Mouse (Mus musculus) heart, embryonic 12.5 days (tissue): ENCODE measurements at regions not wholly inside any gene's neighbourhood (a gene's known extent, or its start where the extent isn't known, plus 50 kb on each side); places are given as distances from the start of the nearest gene placed in this dataset.

Experiments
- ATAC-seq: fragments of 200-750 bp; cut with Nextera tagmentation; 2 replicates; pipeline ENCODE4 v1.8.0; 2017; ENCODE audit warnings: moderate TSS enrichment, moderate library complexity; ENCODE audit not compliant: insufficient number of reproducible peaks, low FRiP score
- H3K27ac ChIP-seq: fragments of 300-500 bp; sonication (generic); 2 replicates; pipeline ENCODE4 v1.5.1; 2016; ENCODE audit warnings: mild to moderate bottlenecking, moderate library complexity; ENCODE audit not compliant: poor library complexity, severe bottlenecking
- H3K27me3 ChIP-seq: fragments of 300-500 bp; sonication (generic); replicated peaks from 2 replicates; pipeline ENCODE4 v1.6.1; 2016; ENCODE audit warnings: mild to moderate bottlenecking, moderate library complexity
- H3K36me3 ChIP-seq: fragments of 300-500 bp; sonication (generic); 2 replicates; pipeline ENCODE4 v1.6.1; 2016; ENCODE audit warnings: mild to moderate bottlenecking, moderate library complexity
- H3K4me1 ChIP-seq: fragments of 300-500 bp; sonication (generic); replicated peaks from 2 replicates; pipeline ENCODE4 v1.6.1; 2016; ENCODE audit warnings: mild to moderate bottlenecking
- H3K4me2 ChIP-seq: fragments of 300-500 bp; sonication (generic); 2 replicates; pipeline ENCODE4 v1.6.1; 2016; ENCODE audit warnings: mild to moderate bottlenecking, moderate library complexity
- H3K4me3 ChIP-seq: fragments of 300-500 bp; sonication (generic); 2 replicates; pipeline ENCODE4 v1.5.1; 2016; ENCODE audit warnings: mild to moderate bottlenecking
- H3K9ac ChIP-seq: fragments of 300-500 bp; sonication (generic); 2 replicates; pipeline ENCODE4 v1.6.1; 2016; ENCODE audit warnings: mild to moderate bottlenecking, moderate library complexity
- H3K9me3 ChIP-seq: fragments of 300-500 bp; sonication (generic); replicated peaks from 2 replicates; pipeline ENCODE4 v1.6.1; 2016; ENCODE audit warnings: mild to moderate bottlenecking, moderate library complexity
- whole genome bisulfite sequencing: fragments of 180-500 bp; shearing (Covaris S2); methylation state at CpG from one replicate; pipeline ENCODE4 v1.1.7; 2016; 5-methylcytosine and 5-hydroxymethylcytosine counted together

GRCm38 (mm10) chr2:101206637-101207036 lies 417.9 kb upstream of the Rag2 start:
- no peaks in the 10 kb centered on the region for H3K36me3 ChIP-seq
- ATAC-seq = peak; percentile 73; the same call in 1 of the 2 replicates
- H3K4me3 ChIP-seq = no peak overlapping the region
- no peak overlapping the region for H3K4me2 ChIP-seq
- 44% methylated on average over 3 of the region's 3 CpGs for WGBS
- H3K4me1 ChIP-seq = peaks cover 5% of the 10 kb centered on the region
- H3K9me3 ChIP-seq = no peaks in the 10 kb centered on the region
- no peaks in the 10 kb centered on the region for H3K27me3 ChIP-seq
- no peak overlapping the region for H3K9ac ChIP-seq
- H3K27ac ChIP-seq = no peak overlapping the region

- no peak for ATAC-seq
- 85% methylated on average over 4 of the region's 4 CpGs for WGBS
- Histone ChIP-seq H3K27ac (no peak overlapping the region), H3K9me3 (no peaks in the 10 kb centered on the region), H3K9ac (no peak overlapping the region), H3K4me2 (no peak overlapping the region), H3K4me1 (peaks cover 5% of the 10 kb centered on the region), H3K27me3 (no peaks in the 10 kb centered on the region), H3K4me3 (no peak overlapping the region), H3K36me3 (no peaks in the 10 kb centered on the region)
These were observed 415.4 kb upstream of the Rag2 start for GRCm38 (mm10) chr2:101209136-101209535.

- ATAC-seq = 0 out of 2 replicates have a peak, but pooled peaks have one; percentile 51
These were observed 403.8 kb upstream of the Rag2 start for GRCm38 (mm10) chr2:101220759-101221158.

DNA sequence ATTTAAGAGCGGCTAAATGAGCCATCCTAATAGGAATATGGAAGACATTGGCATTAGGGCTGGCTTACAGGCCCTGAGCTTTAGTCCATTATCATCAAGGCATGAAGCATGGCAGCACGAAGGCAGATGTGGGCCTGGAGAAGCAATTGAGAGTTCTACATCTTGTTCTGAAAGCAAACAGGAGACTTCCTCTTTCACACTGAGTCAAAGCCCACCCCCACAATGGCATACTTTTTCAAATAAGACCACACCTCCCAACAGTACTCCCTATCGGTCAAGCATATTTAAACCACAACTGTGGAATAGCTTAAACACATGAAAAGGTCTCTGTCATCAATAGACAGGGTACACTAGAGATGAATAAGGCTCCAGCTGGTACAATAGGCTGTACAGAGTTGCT lies 381.5 kb upstream of the Rag2 start:
- 0 out of 2 replicates have a peak, but pooled peaks cover 5% of the 10 kb centered on the region for H3K4me1 ChIP-seq

More at GRCm38 (mm10) chr2:101220759-101221158, 403.8 kb upstream of the Rag2 start:
- Histone ChIP-seq H3K27ac (no peak overlapping the region), H3K4me2 (no peak overlapping the region), H3K27me3 (no peaks in the 10 kb centered on the region), H3K9ac (no peak overlapping the region), H3K9me3 (no peaks in the 10 kb centered on the region), H3K4me1 (no peaks in the 10 kb centered on the region), H3K36me3 (no peaks in the 10 kb centered on the region), H3K4me3 (no peak overlapping the region)

GRCm38 (mm10) chr2:101247133-101247532 lies 377.4 kb upstream of the Rag2 start:
- ATAC-seq = no peak
- no peaks in the 10 kb centered on the region for H3K9me3 ChIP-seq
- no peak overlapping the region for H3K9ac ChIP-seq
- H3K4me1 ChIP-seq = 0 out of 2 replicates have a peak, but pooled peaks cover 5% of the 10 kb centered on the region
- no peaks in the 10 kb centered on the region for H3K27me3 ChIP-seq
- 10% methylated on average over 2 of the region's 2 CpGs for WGBS
- H3K4me3 ChIP-seq = no peak overlapping the region
- no peak overlapping the region for H3K27ac ChIP-seq
- H3K4me2 ChIP-seq = no peak overlapping the region
- H3K36me3 ChIP-seq = no peaks in the 10 kb centered on the region

More for the DNA sequence above, 381.5 kb upstream of the Rag2 start:
- no peaks in the 10 kb centered on the region for H3K27me3 ChIP-seq
- no peak overlapping the region for H3K27ac ChIP-seq
- no peaks in the 10 kb centered on the region for H3K36me3 ChIP-seq
- no peaks in the 10 kb centered on the region for H3K9me3 ChIP-seq
- ATAC-seq = no peak
- H3K4me3 ChIP-seq = no peak overlapping the region
- no peak overlapping the region for H3K9ac ChIP-seq
- 87% methylated on average over 3 of the region's 3 CpGs for WGBS
- H3K4me2 ChIP-seq = no peak overlapping the region

DNA sequence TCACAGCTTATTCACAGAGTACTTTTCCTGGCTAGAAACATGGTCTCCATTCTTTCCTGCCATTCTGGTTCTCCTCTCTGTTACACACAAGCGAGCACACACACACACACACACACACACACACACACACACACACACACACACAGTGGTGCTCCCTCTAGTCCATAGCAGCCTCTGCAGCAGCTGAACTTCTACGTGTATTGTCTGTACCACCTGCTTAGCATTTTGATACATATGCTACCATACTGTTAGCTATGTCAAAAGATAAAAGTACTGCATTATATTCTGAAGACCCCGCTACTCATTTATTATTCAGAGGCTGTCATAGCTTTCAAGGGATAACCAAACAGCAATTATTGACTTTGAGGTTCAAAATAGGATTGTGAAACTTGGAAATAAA lies 372.3 kb upstream of the Rag2 start:
- WGBS = 86% methylated on average over 3 of the region's 3 CpGs
- Histone ChIP-seq H3K27ac (no peak overlapping the region), H3K4me3 (no peak overlapping the region), H3K27me3 (no peaks in the 10 kb centered on the region), H3K4me1 (0 out of 2 replicates have a peak, but pooled peaks cover 2% of the 10 kb centered on the region), H3K9ac (no peak overlapping the region), H3K36me3 (no peaks in the 10 kb centered on the region), H3K9me3 (no peaks in the 10 kb centered on the region), H3K4me2 (no peak overlapping the region)
- no peak for ATAC-seq

DNA sequence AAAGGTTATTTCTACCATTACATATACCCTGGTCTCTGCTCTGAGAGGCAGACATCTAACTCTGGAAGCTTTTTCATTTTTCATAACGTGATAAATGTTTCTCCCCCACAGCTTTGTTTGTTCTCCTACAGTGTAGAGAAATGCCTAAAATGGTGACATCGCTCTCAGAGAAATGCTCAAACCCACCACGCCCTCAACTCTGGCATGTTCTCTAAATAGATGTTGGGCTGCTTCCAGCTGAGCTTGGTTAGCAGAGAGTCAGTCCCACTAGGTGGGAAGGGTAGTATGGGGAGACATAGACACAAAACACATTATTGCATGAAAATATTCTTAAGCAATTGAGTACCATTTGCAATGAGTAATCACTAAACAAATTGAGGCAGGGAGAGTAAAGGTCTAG lies 368.1 kb upstream of the Rag2 start:
- no peaks in the 10 kb centered on the region for H3K9me3 ChIP-seq
- H3K36me3 ChIP-seq = no peaks in the 10 kb centered on the region
- H3K4me2 ChIP-seq = no peak overlapping the region
- no peak overlapping the region for H3K27ac ChIP-seq
- 52% methylated on average over 3 of the region's 3 CpGs for WGBS
- H3K9ac ChIP-seq = no peak overlapping the region
- H3K27me3 ChIP-seq = no peaks in the 10 kb centered on the region
- no peak for ATAC-seq
- H3K4me1 ChIP-seq = no peaks in the 10 kb centered on the region
- no peak overlapping the region for H3K4me3 ChIP-seq

- WGBS = 71% methylated on average over 4 of the region's 4 CpGs
- Histone ChIP-seq H3K4me2 (no peak overlapping the region), H3K4me3 (no peak overlapping the region), H3K9me3 (no peaks in the 10 kb centered on the region), H3K27me3 (no peaks in the 10 kb centered on the region), H3K9ac (no peak overlapping the region), H3K36me3 (no peaks in the 10 kb centered on the region), H3K27ac (no peak overlapping the region), H3K4me1 (no peaks in the 10 kb centered on the region)
- ATAC-seq = no peak
These were observed 360.6 kb upstream of the Rag2 start for GRCm38 (mm10) chr2:101263934-101264333.

DNA sequence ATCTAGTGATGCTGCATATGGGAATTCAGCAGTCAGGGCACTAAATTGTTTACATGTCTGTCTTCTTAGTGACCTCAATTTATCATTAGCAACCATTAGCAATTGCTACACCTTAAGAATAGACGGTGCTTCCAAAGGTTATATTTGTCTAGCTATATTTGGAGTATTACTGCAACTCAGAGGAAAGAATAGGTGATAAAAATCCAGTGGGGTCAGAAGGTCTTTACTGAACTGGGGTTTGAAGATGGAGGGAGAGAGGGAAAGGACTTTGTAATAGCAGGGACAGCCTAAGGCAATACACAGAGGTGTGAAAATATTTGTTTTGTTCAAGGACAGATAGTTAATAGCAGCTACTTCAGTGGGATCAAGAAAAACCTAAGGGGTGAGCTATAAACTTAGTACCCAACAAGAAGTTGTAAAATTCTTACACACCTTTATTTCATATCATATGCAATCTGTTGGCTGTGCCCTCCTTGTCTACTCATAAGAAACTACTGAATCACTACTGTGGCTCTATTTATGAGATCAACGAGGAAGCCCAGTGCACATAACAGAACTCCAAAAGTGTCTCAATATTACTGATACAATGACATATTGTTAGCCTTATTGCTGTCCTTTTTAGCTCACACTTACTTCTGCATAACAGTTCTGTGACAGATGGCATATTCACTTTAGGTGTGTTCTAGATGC lies 357.7 kb upstream of the Rag2 start:
- ATAC-seq = no peak
- H3K4me3 ChIP-seq = no peak overlapping the region
- H3K27ac ChIP-seq = no peak overlapping the region
- no peaks in the 10 kb centered on the region for H3K27me3 ChIP-seq
- no peaks in the 10 kb centered on the region for H3K36me3 ChIP-seq
- H3K9ac ChIP-seq = no peak overlapping the region
- H3K4me1 ChIP-seq = no peaks in the 10 kb centered on the region
- no peaks in the 10 kb centered on the region for H3K9me3 ChIP-seq
- 57% methylated on average over 2 of the region's 2 CpGs for WGBS
- no peak overlapping the region for H3K4me2 ChIP-seq

DNA sequence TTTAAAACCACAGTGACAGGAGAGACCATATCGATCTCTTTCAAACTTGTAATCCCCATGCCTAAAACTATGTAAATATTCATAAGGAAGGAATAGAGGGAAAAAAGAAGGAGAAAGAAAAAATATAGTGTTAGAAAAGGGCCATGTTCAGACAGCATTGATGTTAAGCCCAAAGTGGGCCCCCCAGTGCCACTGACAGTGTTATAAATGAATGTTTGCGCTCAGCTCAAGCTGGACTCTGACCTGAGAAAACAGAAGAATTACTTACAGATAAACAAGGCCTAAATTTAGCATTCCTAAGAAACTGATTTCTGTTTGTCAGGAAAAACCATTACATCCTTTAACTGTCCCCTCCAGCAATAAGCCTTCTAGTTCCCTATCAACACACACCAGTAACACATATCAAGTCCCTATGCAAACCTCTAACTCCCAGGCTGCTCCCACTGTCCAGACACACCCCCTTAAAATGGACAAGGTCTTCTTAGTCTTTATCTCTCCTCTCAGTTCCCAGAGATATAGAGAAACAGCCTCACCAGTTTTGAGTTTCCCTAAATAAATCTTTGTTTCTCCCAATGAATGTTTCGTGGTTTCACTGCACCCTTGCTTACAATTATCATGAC lies 350.4 kb upstream of the Rag2 start:
- H3K9me3 ChIP-seq = no peaks in the 10 kb centered on the region
- H3K4me3 ChIP-seq = no peak overlapping the region
- no peak overlapping the region for H3K4me2 ChIP-seq
- H3K4me1 ChIP-seq = 0 out of 2 replicates have a peak, but pooled peaks cover 5% of the 10 kb centered on the region
- H3K27ac ChIP-seq = no peak overlapping the region
- WGBS = 60% methylated on average over 3 of the region's 3 CpGs
- H3K27me3 ChIP-seq = no peaks in the 10 kb centered on the region
- no peak overlapping the region for H3K9ac ChIP-seq
- no peak for ATAC-seq
- no peaks in the 10 kb centered on the region for H3K36me3 ChIP-seq

DNA sequence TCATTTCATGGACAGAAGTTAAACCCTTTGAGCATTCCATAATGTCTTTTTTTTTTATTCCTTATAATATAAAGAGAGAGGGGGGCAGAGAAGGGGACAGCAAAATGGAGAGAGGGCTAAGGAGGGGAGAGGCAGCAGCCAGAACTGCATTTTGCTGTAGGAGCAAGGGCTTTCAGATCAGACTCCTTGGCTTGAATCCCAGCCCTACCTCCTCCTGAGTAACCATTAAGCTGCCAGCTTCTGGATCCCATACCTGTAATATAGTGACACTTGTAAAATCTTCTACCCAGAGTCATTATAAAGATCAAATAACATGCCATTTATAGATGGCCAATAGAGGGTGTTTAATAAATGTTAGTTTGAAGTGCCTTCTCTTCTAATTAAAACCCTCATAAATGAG lies 339.6 kb upstream of the Rag2 start:
- Histone ChIP-seq H3K27me3 (no peaks in the 10 kb centered on the region), H3K4me3 (no peak overlapping the region), H3K9me3 (no peaks in the 10 kb centered on the region), H3K4me1 (0 out of 2 replicates have a peak, but pooled peaks cover 2% of the 10 kb centered on the region), H3K36me3 (no peaks in the 10 kb centered on the region), H3K4me2 (no peak overlapping the region), H3K9ac (no peak overlapping the region), H3K27ac (no peak overlapping the region)
- ATAC-seq = no peak
